ENCODE assay signal across 8 mouse cellular contexts in genomic region chr2:28446515-28447314, GRCm38 (mm10). TPM values are rescaled to one million over a fixed set of nuclear protein-coding genes. Genes with fewer than 3 reads are reported as not detected.
DNase-seq lines count a peak whose midpoint lies in the region; ATAC-seq and TF ChIP-seq lines count a peak whose summit lies in the region.

Gene Ppp1r26, plus strand, starts transcription at chr2:28446800.

- TF ChIP-seq POLR2A in bone marrow, adult 2 months (IDR thresholded peaks at IDR 0.05; ENCODE audit: borderline replicate concordance, control insufficient read depth, low read depth, low read length): no peak
- TF ChIP-seq POLR2A in embryonic fibroblast, embryonic 13.5 days (IDR thresholded peaks at IDR 0.05; ENCODE audit: low read depth, low read length): no peak
- no peak for TF ChIP-seq POLR2A in small intestine, adult 2 months (IDR thresholded peaks at IDR 0.05; ENCODE audit: low read depth, low read length)

- no peak within 1 kb of the TSS; the same call in 1 of the 2 replicates for H3K27ac ChIP-seq in bone marrow, adult 2 months (ENCODE audit: control insufficient read depth, insufficient read depth, low read depth, low read length, poor library complexity)
- no peak within 1 kb of the TSS for H3K27ac ChIP-seq in embryonic fibroblast, embryonic 13.5 days (ENCODE audit: insufficient read depth, low read length)
- H3K27ac ChIP-seq in hindbrain, embryonic 11.5 days (ENCODE audit: low read depth, low read length): peak within 1 kb of the TSS; percentile 42
- no peak within 1 kb of the TSS for H3K27ac ChIP-seq in small intestine, adult 2 months (ENCODE audit: insufficient read depth, low read depth, low read length)

- no peaks in the 10 kb centered on the region for H3K27me3 ChIP-seq in hindbrain, embryonic 11.5 days (ENCODE audit: control insufficient read depth, insufficient read depth, low read length)
- H3K27me3 ChIP-seq in small intestine, adult 2 months (ENCODE audit: control insufficient read depth, insufficient read depth, low read length): peaks cover 13% of the 10 kb centered on the region

- peak within 1 kb of the TSS; percentile 28 for H3K4me3 ChIP-seq in bone marrow, adult 2 months (replicated peaks; ENCODE audit: control insufficient read depth, low read depth, low read length)
- peak within 1 kb of the TSS; percentile 38 for H3K4me3 ChIP-seq in embryonic fibroblast, embryonic 13.5 days (ENCODE audit: insufficient read depth, low read length)
- peak within 1 kb of the TSS; percentile 77 for H3K4me3 ChIP-seq in hindbrain, embryonic 11.5 days (ENCODE audit: low read depth, low read length)
- H3K4me3 ChIP-seq in small intestine, adult 2 months (ENCODE audit: low read depth, low read length): peak within 1 kb of the TSS; percentile 90

- no peak for TF ChIP-seq CTCF in bone marrow, adult 2 months (IDR thresholded peaks at IDR 0.05; ENCODE audit: control insufficient read depth, insufficient read depth, low read length)
- no peak for TF ChIP-seq CTCF in embryonic fibroblast, embryonic 13.5 days (IDR thresholded peaks at IDR 0.05; ENCODE audit: borderline replicate concordance, insufficient read depth, low read length)
- TF ChIP-seq CTCF in small intestine, adult 2 months (IDR thresholded peaks at IDR 0.05; ENCODE audit: extremely low read depth, insufficient read length, insufficient replicate concordance, low read depth, low read length): no peak

- 2% methylated on average over 116 of the region's 118 CpGs for WGBS in bone marrow, adult 2 months
- under 1% methylated on average over 74 of the region's 118 CpGs for WGBS in hindbrain, embryonic 11.5 days
- WGBS in small intestine, adult 2 months: under 1% methylated on average over 113 of the region's 118 CpGs

- peak within 1 kb of the TSS; percentile 93 for H3K4me2 ChIP-seq in hindbrain, embryonic 11.5 days (replicated peaks; ENCODE audit: low read depth, low read length)

- no peaks in the 10 kb centered on the region for H3K9me3 ChIP-seq in hindbrain, embryonic 11.5 days (ENCODE audit: control insufficient read depth, low read length)

- H3K9ac ChIP-seq in hindbrain, embryonic 11.5 days (ENCODE audit: low read depth, low read length): peak within 1 kb of the TSS; percentile 85

- ATAC-seq in hindbrain, embryonic 11.5 days (ENCODE audit: low FRiP score): peak; percentile 72
- ATAC-seq in megakaryocyte-erythroid progenitor cell, adult 5-6 weeks (replicated peaks; ENCODE audit: low FRiP score, low TSS enrichment, poor library complexity, severe bottlenecking): no peak

- DNase-seq in Muller cell, postnatal 12 days (ENCODE audit: inconsistent ontology term): peak; percentile 56
- peak; percentile 59 for DNase-seq in hindbrain, embryonic 11.5 days (ENCODE audit: low spot score)
- peak; percentile 35 to 40 for DNase-seq in layer of hippocampus, postnatal 36 days
- peak; percentile 45 to 73 for DNase-seq in lung, postnatal 4 days

- H3K4me1 ChIP-seq in bone marrow, adult 2 months (ENCODE audit: control insufficient read depth, insufficient read depth, low read length): no peaks in the 10 kb centered on the region
- no peaks in the 10 kb centered on the region for H3K4me1 ChIP-seq in embryonic fibroblast, embryonic 13.5 days (ENCODE audit: control insufficient read depth, insufficient read depth, low read length)
- H3K4me1 ChIP-seq in hindbrain, embryonic 11.5 days (replicated peaks; ENCODE audit: control insufficient read depth, insufficient read depth, low read length): peaks cover 4% of the 10 kb centered on the region; the same call in 1 of the 2 replicates
- H3K4me1 ChIP-seq in small intestine, adult 2 months (ENCODE audit: control insufficient read depth, insufficient read depth, insufficient read length, low read length): peaks cover 7% of the 10 kb centered on the region; the same call in 1 of the 2 replicates

- H3K36me3 ChIP-seq in hindbrain, embryonic 11.5 days (ENCODE audit: control insufficient read depth, insufficient read depth, low read length): no peaks in the 10 kb centered on the region
- H3K36me3 ChIP-seq in small intestine, adult 2 months (ENCODE audit: control insufficient read depth, insufficient read depth, low read length): no peaks in the 10 kb centered on the region

RNA-seq across cellular contexts. Expression of gene Ppp1r26, which starts in this region (rescaled TPM):
- 0.29 and 0.45 TPM in 2 replicates for polyA plus RNA-seq in bone marrow, adult 2 months (2011; ENCODE audit: insufficient read depth, insufficient read length, low replicate concordance, missing spikeins)
- 2.4 and 3.7 TPM in 2 replicates for polyA plus RNA-seq in embryonic fibroblast, embryonic 13.5 days (2011; ENCODE audit: insufficient read length, low read depth, missing spikeins)
- 3.4 and 4.3 TPM in 2 replicates for polyA plus RNA-seq in hindbrain, embryonic 11.5 days (2014; fragmentation: Nextera tagmentation; extraction: Ambion mirVana)
- 10 to 100 TPM; 14.5 to 18.0 TPM for total RNA-seq in layer of hippocampus, postnatal 36 days (2021)
- 0.80 and 1.2 TPM in 2 replicates for polyA plus RNA-seq in small intestine, adult 2 months (2012; rRNA removed)
- 0.39 and 0.74 TPM in 2 replicates for total RNA-seq in megakaryocyte-erythroid progenitor cell, adult 5-6 weeks (2014; fragmentation: Nextera tagmentation)
- 1.1 and 1.5 TPM in 2 replicates for total RNA-seq in megakaryocyte-erythroid progenitor cell, adult 5-6 weeks (2017)

Comparison
In these comparisons a context has a peak if more than half of its experiments do, and no peak if none do; other contexts are left out.
1. RNA of gene Ppp1r26 (total RNA-seq): 14.5 to 18.0 TPM in layer of hippocampus, postnatal 36 days; 0.39 to 1.5 TPM in megakaryocyte-erythroid progenitor cell, adult 5-6 weeks; every median in the first group is over 4 times any median in the second.
2. H3K4me3 ChIP-seq: peak in every context shown above with its lines; median percentile 90 in small intestine, adult 2 months; 77 in hindbrain, embryonic 11.5 days; 38 in embryonic fibroblast, embryonic 13.5 days; 28 in bone marrow, adult 2 months.
3. Peak in every context shown above with its lines, with median percentiles within 50 percentile points of each other: DNase-seq.